Mouse (Mus musculus) adrenal gland, adult 18-20 months (tissue): ENCODE data around the gene Tmc3. TPM values are rescaled to one million over a fixed set of nuclear protein-coding genes. Genes with fewer than 3 reads are reported as not detected.

Source experiments
- DNase-seq, 2 experiments: peaks; one replicate each; pipeline ENCODE4 v3.0.0; 2021 to 2022; ENCODE audit warnings: low spot score in 2 of 2
- total RNA-seq, 2 experiments: library from RNA; stranded (reverse); gene quantifications; 1 replicate in 1 of 2; 2 replicates in 1 of 2; pipeline ENCODE4 v1.2.3; 2021

Gene Tmc3
- total RNA-seq, 2 experiments from 2014 or later: 0.10 to 0.13 TPM

- no peak for DNase-seq
These were observed 53.3 kb downstream of the Tmc3 start for GRCm38 (mm10) chr7:83637781-83638583.

GRCm38 (mm10) chr7:83639084-83639483 lies 54.4 kb downstream of the Tmc3 start:
- no peak for DNase-seq

GRCm38 (mm10) chr7:83640581-83640980 lies 55.9 kb downstream of the Tmc3 start:
- no peak for DNase-seq

GRCm38 (mm10) chr7:83641163-83641562 lies 56.4 kb downstream of the Tmc3 start:
- DNase-seq: no peak

GRCm38 (mm10) chr7:83643581-83643980 lies 58.9 kb downstream of the Tmc3 start:
- no peak for DNase-seq

- DNase-seq: no peak
These were observed 60.0 kb downstream of the Tmc3 start for GRCm38 (mm10) chr7:83644761-83645160.

GRCm38 (mm10) chr7:83645476-83645875 lies 60.7 kb downstream of the Tmc3 start:
- no peak for DNase-seq

- DNase-seq: no peak
These were observed 64.1 kb downstream of the Tmc3 start for GRCm38 (mm10) chr7:83648807-83649206.

- DNase-seq: no peak
These were observed 65.9 kb downstream of the Tmc3 start for GRCm38 (mm10) chr7:83650638-83651037.

- DNase-seq: no peak
These were observed 67.8 kb downstream of the Tmc3 start for GRCm38 (mm10) chr7:83652498-83652897.

GRCm38 (mm10) chr7:83653605-83654051 lies 68.9 kb downstream of the Tmc3 start:
- no peak for DNase-seq

GRCm38 (mm10) chr7:83654196-83654595 lies 69.5 kb downstream of the Tmc3 start:
- DNase-seq: no peak

- no peak for DNase-seq
These were observed 70.4 kb downstream of the Tmc3 start for GRCm38 (mm10) chr7:83654938-83655630.

GRCm38 (mm10) chr7:83658716-83659115 lies 74.0 kb downstream of the Tmc3 start:
- no peak for DNase-seq

- no peak for DNase-seq
These were observed 74.7 kb downstream of the Tmc3 start for GRCm38 (mm10) chr7:83659159-83660065.

GRCm38 (mm10) chr7:83660273-83660691 lies 75.6 kb downstream of the Tmc3 start:
- DNase-seq: no peak

GRCm38 (mm10) chr7:83661031-83661430 lies 76.3 kb downstream of the Tmc3 start:
- DNase-seq: no peak

GRCm38 (mm10) chr7:83661763-83662162 lies 77.0 kb downstream of the Tmc3 start:
- DNase-seq: no peak

- no peak for DNase-seq
These were observed 78.1 kb downstream of the Tmc3 start for GRCm38 (mm10) chr7:83662711-83663375.

GRCm38 (mm10) chr7:83666087-83666595 lies 81.4 kb downstream of the Tmc3 start:
- DNase-seq: no peak
